In the genomic region with DNA sequence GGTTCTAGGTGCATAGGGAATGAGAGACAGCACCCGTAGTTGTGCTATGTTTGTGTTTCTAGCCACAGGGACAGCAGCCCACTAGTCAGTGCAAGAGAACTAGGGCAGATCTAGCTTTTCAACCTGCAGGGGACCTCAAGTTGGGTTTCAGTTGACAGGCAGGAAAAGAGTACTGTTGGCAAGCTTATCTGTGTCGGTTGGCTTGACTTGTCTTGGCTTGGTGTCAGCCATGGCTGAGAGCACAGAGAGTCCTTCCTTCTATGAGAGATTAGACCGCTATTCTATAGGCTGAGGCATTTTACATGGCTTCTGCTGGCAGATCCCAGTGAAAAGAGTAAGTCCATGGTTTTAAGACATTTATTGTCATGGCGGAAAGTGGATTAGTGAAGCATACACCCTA, we compare ENCODE assay signal across 11 mouse cellular contexts.
"Had no signal": no experiment of that assay in that cellular context is flagged by ENCODE, and none has a peak within 500 bp of the region (broad histone marks: within the 10 kb centered on the region; RNA-seq: fewer than 3 reads in every experiment).

No protein-coding gene starts in this region.

- H3K9ac ChIP-seq: liver, embryonic 13.5 days had no signal

- H3K4me1 ChIP-seq: liver, embryonic 13.5 days had no signal

- H3K27me3 ChIP-seq: liver, embryonic 13.5 days had no signal

- DNase-seq: kidney, postnatal 25 days; liver, embryonic 13.5 days; lung, adult 2 months; lung, postnatal 14 days; lung, postnatal 4 days; midbrain, embryonic 14.5 days; thymus, adult 2 months; thymus, postnatal 25 days had no signal

- H3K36me3 ChIP-seq: liver, embryonic 13.5 days had no signal

- H3K4me3 ChIP-seq: layer of hippocampus, adult 2 months; liver, embryonic 13.5 days had no signal

- H3K27ac ChIP-seq: kidney, postnatal 0 days; layer of hippocampus, adult 2 months; liver, embryonic 13.5 days; stomach, postnatal 0 days had no signal
